Mouse (Mus musculus) adrenal gland, adult 2 months (tissue): ENCODE results near the gene Spata25. TPM values are rescaled to one million over a fixed set of nuclear protein-coding genes. Genes with fewer than 3 reads are reported as not detected.

Experiments used
- DNase-seq: peaks from one replicate; pipeline ENCODE4 v3.0.0; 2021
- polyA plus RNA-seq: library from polyadenylated mRNA; depleted of rRNA; stranded (reverse); fragments of >200 nt; gene quantifications from 2 replicates; pipeline ENCODE4 v1.2.3, GENCODE M21; 2012; rRNA removed
- total RNA-seq, 2 experiments: library from RNA; stranded (reverse); gene quantifications; 2 replicates each; pipeline ENCODE4 v1.2.3; 2021

The Spata25 gene
- total and polyA plus RNA-seq, 3 experiments = not detected

DNA sequence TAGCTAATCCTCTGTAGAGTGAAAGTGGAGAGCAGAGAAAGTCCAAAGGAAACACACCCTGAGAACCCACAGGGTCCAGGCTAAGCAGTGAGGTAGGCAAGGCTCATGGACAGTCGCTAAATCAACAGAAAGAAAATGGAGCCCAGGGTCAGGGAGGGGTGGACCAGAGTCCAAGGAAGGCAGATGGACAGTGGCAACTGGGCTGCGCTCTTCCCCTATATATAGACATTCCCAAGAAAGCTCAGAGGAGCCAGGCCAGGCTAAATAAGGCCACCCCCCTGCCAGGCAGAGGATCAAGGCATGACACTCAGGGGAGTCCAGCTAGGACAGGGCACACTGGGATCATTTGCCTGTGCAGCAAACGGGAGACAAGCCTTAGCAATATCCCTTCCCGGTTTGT, 46.5 kb downstream of the Spata25 start:
- no peak for DNase-seq

DNA sequence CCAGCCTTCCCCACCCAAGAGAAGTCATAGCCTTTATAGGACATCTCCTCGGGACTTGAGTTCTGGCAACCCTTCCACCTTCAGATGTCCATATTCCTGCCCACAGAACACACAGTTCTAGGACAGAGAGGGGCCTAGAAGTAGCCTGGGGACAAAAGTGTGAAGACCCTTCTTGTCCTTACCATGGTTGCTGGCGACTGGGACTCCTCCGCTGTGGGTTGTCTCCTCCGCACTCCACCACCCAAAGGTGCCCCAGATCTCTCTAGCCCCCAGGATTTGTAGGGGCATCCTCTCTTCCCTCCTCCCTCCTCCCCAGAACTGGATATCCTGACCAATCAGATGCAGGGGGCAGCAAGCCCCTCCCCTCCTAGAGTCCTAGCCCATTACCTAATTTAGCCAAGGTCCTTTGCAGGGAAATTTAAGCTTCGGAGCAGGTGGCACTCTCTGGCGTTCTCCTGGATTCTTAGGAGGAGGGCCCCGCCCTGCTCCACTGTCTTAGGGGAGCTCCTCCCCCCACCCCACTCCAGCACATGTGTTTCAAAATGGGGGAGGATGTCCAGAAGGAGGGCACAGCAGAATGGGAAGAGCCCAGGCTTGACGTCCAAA, 48.8 kb downstream of the Spata25 start, which contains the start of gene Tnnc2:
Gene Tnnc2, minus strand, starts transcription at position 487 of the 606 bp plus-strand sequence.
- no peak for DNase-seq

DNA sequence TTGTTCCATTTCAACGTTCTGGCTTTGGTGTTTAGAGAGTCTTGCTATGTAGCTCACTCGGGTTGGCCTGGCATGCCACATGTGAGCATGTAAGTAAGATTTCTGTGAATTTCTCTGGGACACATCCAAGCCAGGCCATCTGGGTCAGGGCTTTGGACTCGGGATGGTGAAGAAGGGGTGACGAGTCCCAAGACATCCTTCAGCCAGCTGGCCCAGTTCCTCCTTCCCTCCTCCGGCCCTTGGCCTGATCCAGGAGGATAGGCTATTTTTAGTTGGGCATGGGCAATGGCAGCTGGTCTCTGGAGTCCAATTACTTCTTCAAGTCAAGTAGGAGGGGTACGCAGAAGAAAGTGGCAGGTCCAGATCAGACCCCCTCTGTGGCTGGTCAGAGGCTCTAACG, 49.5 kb downstream of the Spata25 start:
- no peak for DNase-seq

DNA sequence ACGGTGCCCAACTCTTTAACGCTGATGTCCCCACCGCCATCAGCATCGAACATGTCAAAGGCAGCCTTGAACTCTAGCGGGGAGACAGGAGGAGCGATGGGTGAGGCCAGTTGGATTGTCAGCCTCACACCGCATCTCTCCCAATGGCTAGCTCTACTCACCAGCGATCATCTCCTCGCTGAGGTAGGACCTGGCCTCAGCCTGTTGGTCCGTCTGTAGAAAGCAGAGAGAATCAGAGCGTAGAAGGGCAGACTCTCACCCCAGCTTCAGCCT, 50.4 kb downstream of the Spata25 start:
- DNase-seq = no peak

DNA sequence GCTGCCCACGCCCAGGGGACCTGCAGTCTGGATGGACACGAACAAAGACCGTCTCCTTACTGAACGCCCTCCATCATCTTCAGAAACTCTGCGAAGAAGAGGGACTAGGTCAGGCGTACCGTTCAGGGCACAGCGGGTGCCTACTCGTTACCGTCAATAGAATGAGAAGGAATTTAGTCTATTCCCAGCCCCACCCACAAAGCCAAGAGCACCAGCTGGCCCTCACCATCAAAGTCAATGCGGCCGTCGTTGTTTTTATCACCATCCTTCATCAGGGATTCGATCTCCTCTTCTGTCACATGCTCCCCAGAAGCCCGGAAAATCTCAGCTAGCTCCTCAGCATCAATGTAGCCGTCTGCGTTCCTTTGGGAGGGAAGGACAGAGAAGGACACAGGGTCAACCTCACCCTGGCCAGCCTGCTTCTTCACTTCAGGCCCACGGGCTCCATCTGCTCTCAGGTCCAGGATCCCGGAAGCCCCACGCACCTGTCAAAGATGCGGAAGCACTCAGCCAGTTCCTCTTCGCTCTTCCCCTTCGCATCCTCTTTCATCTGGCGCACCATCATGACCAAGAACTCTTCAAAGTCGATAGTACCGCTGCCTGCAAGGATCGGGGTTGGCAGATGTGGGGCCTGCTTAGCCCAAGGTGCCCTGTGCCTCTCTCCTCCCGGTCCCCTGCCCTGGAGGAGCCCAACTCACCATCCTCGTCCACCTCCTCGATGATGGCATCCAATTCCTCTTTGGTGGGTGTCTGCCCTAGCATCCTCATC, 50.9 kb downstream of the Spata25 start:
- DNase-seq = no peak

DNA sequence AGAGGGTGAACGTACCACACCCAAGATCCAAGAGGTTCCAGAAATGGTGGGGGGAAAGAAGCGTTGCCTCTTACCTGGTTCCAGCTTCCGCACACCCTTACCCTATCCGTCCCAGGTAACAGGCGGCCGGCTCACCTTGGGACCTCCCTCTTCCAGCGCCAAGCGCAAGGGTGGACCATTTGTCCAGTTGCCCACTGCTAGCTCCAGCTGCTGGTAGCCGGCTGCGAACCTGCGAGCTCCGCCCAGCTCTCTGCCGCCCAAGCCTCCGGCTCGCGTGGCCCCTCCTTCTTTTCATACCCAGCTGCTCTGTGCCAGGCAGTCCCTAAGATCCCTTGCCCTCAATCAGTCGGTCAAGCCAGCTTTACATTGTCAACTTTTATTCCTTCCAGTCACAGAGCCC, 51.5 kb downstream of the Spata25 start:
- no peak for DNase-seq

Other genes with a start within 250 kb of the Spata25 start
- gene Wfdc6a, start 243.1 kb downstream of the Spata25 start, total RNA-seq = under 1 TPM in 1 of 2 experiments, not detected in 1; 0.52 TPM
- 0.62 and 1.0 TPM in 2 replicates for gene Wfdc6a, start 243.1 kb downstream of the Spata25 start, polyA plus RNA-seq
- gene Eppin, start 234.9 kb downstream of the Spata25 start, total RNA-seq = not detected
- gene Eppin, start 234.9 kb downstream of the Spata25 start, polyA plus RNA-seq = 0.29 TPM in 1 of 2 replicates, not detected in the other
- not detected for gene Wfdc6b, start 215.0 kb downstream of the Spata25 start, total RNA-seq
- gene Wfdc6b, start 215.0 kb downstream of the Spata25 start, polyA plus RNA-seq = not detected in 2 replicates
- gene Wfdc8, start 214.9 kb downstream of the Spata25 start, total RNA-seq = not detected
- 0.07 and 1.8 TPM in 2 replicates for gene Wfdc8, start 214.9 kb downstream of the Spata25 start, polyA plus RNA-seq
- gene Wfdc16, start 189.7 kb downstream of the Spata25 start, total RNA-seq = not detected
- gene Wfdc16, start 189.7 kb downstream of the Spata25 start, polyA plus RNA-seq = not detected in 2 replicates
- not detected for gene Wfdc10, start 172.5 kb downstream of the Spata25 start, total RNA-seq
- gene Wfdc10, start 172.5 kb downstream of the Spata25 start, polyA plus RNA-seq = not detected in 2 replicates
- gene Wfdc9, start 172.0 kb downstream of the Spata25 start, total RNA-seq = not detected
- gene Wfdc9, start 172.0 kb downstream of the Spata25 start, polyA plus RNA-seq = not detected in 2 replicates
- gene Wfdc11, start 154.4 kb downstream of the Spata25 start, total RNA-seq = not detected
- gene Wfdc11, start 154.4 kb downstream of the Spata25 start, polyA plus RNA-seq = not detected in 2 replicates
- gene Wfdc13, start 143.4 kb downstream of the Spata25 start, total RNA-seq = not detected
- gene Wfdc13, start 143.4 kb downstream of the Spata25 start, polyA plus RNA-seq = 0.13 TPM in 1 of 2 replicates, not detected in the other
- not detected for gene Spint4, start 130.0 kb downstream of the Spata25 start, total RNA-seq
- not detected in 2 replicates for gene Spint4, start 130.0 kb downstream of the Spata25 start, polyA plus RNA-seq
- gene Spint5, start 113.2 kb downstream of the Spata25 start, total RNA-seq = not detected
- gene Spint5, start 113.2 kb downstream of the Spata25 start, polyA plus RNA-seq = not detected in 2 replicates
- gene Wfdc3, start 82.6 kb downstream of the Spata25 start, total RNA-seq = under 1 TPM; 0.24 to 0.32 TPM
- gene Wfdc3, start 82.6 kb downstream of the Spata25 start, polyA plus RNA-seq = 0.17 and 0.27 TPM in 2 replicates
- gene Dnttip1, start 82.6 kb downstream of the Spata25 start, total RNA-seq = 10 to 100 TPM; 34.9 to 41.8 TPM
- gene Dnttip1, start 82.6 kb downstream of the Spata25 start, polyA plus RNA-seq = 29.7 and 44.4 TPM in 2 replicates
- 1 to 10 TPM; 2.5 to 5.2 TPM for gene Ube2c, start 58.6 kb downstream of the Spata25 start, total RNA-seq
- 7.1 and 9.1 TPM in 2 replicates for gene Ube2c, start 58.6 kb downstream of the Spata25 start, polyA plus RNA-seq
- gene Tnnc2, start 48.6 kb downstream of the Spata25 start, total RNA-seq = not detected
- not detected in 2 replicates for gene Tnnc2, start 48.6 kb downstream of the Spata25 start, polyA plus RNA-seq
- 10 to 100 TPM; 26.5 to 43.1 TPM for gene Snx21, start 42.7 kb downstream of the Spata25 start, total RNA-seq
- gene Snx21, start 42.7 kb downstream of the Spata25 start, polyA plus RNA-seq = 109 and 111 TPM in 2 replicates
- 10 to 100 TPM; 28.3 to 30.4 TPM for gene Acot8, start 23.7 kb downstream of the Spata25 start, total RNA-seq
- gene Acot8, start 23.7 kb downstream of the Spata25 start, polyA plus RNA-seq = 59.2 and 64.4 TPM in 2 replicates
- gene Zswim3, start 23.4 kb downstream of the Spata25 start, total RNA-seq = 1 to 10 TPM; 3.5 to 5.7 TPM
- 2.3 and 2.5 TPM in 2 replicates for gene Zswim3, start 23.4 kb downstream of the Spata25 start, polyA plus RNA-seq
- 10 to 100 TPM; 11.0 to 11.7 TPM for gene Zswim1, start 5.9 kb downstream of the Spata25 start, total RNA-seq
- gene Zswim1, start 5.9 kb downstream of the Spata25 start, polyA plus RNA-seq = 19.7 and 21.8 TPM in 2 replicates
- gene Ctsa, start 4.3 kb upstream of the Spata25 start, total RNA-seq = 100 to 1,000 TPM; 114 to 124 TPM
- 304 and 353 TPM in 2 replicates for gene Ctsa, start 4.3 kb upstream of the Spata25 start, polyA plus RNA-seq
- gene Neurl2, start 4.9 kb upstream of the Spata25 start, total RNA-seq = 1 to 10 TPM; 1.4 to 2.7 TPM
- gene Neurl2, start 4.9 kb upstream of the Spata25 start, polyA plus RNA-seq = 5.6 and 6.7 TPM in 2 replicates
- gene Pltp, start 29.2 kb upstream of the Spata25 start, total RNA-seq = 10 to 100 TPM; 21.1 to 36.6 TPM
- gene Pltp, start 29.2 kb upstream of the Spata25 start, polyA plus RNA-seq = 63.9 and 72.0 TPM in 2 replicates
- gene Pcif1, start 50.8 kb upstream of the Spata25 start, total RNA-seq = 10 to 100 TPM; 45.1 to 51.6 TPM
- gene Pcif1, start 50.8 kb upstream of the Spata25 start, polyA plus RNA-seq = 66.3 and 67.2 TPM in 2 replicates
- gene Zfp335, start 83.2 kb upstream of the Spata25 start, total RNA-seq = 10 to 100 TPM; 16.7 to 21.9 TPM
- 37.4 TPM in 2 replicates for gene Zfp335, start 83.2 kb upstream of the Spata25 start, polyA plus RNA-seq
- 1 to 10 TPM; 1.4 to 2.1 TPM for gene Mmp9, start 112.2 kb upstream of the Spata25 start, total RNA-seq
- gene Mmp9, start 112.2 kb upstream of the Spata25 start, polyA plus RNA-seq = 1.6 and 3.4 TPM in 2 replicates
- gene Slc12a5, start 132.3 kb upstream of the Spata25 start, total RNA-seq = 1 to 10 TPM; 3.5 to 5.4 TPM
- gene Slc12a5, start 132.3 kb upstream of the Spata25 start, polyA plus RNA-seq = 21.4 and 27.6 TPM in 2 replicates
- gene Ncoa5, start 206.3 kb upstream of the Spata25 start, total RNA-seq = 10 to 100 TPM; 21.0 to 37.6 TPM
- gene Ncoa5, start 206.3 kb upstream of the Spata25 start, polyA plus RNA-seq = 22.3 and 22.6 TPM in 2 replicates
- 1 to 10 TPM; 2.4 to 2.9 TPM for gene Cd40, start 227.1 kb upstream of the Spata25 start, total RNA-seq
- gene Cd40, start 227.1 kb upstream of the Spata25 start, polyA plus RNA-seq = 3.2 and 5.3 TPM in 2 replicates